Mouse (Mus musculus): ENCODE results near the gene Gldc.

The Gldc gene

DNA sequence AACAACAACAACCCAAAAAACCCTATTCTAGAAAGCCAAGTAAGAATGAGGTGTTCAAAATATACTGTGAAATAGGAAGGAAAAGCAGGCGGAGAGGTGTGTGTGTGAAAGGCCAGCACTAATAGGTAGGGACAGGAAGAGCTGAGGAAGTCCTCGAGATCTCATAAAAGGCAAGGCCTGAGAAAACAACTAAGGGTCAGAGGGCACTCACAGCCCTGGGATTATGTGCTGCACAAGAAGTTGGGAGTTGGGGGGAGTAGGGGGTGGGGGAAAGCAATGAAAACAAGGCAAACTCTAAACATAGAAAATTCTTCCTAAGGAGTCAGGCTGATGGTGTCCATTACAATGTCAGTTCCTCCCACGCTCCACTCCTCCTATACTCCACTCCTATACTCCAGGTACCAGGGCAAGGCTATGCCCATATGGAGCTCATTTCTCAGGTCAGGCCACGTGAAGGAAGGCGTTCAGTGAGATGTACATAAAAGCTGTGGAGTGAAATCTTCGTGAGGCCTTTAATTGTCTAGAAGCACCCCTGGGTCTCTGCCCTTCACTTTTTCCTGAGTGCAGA is 25.9 kb downstream of the Gldc start:
- H3K27me3 ChIP-seq (ENCODE audit: insufficient read depth, low read length) = no peaks in the 10 kb centered on the region
- H3K4me3 ChIP-seq (replicated peaks; ENCODE audit: low read length) = no peak overlapping the region
- peaks cover 92% of the 10 kb centered on the region for H3K36me3 ChIP-seq (ENCODE audit: insufficient read depth, low read length)
- H3K4me1 ChIP-seq (replicated peaks; ENCODE audit: low read depth, low read length) = peaks cover 21% of the 10 kb centered on the region
- no peaks in the 10 kb centered on the region for H3K9me3 ChIP-seq (ENCODE audit: low read length)
- TF ChIP-seq POU5F1 (IDR thresholded peaks at IDR 0.05; ENCODE audit: borderline replicate concordance, low read length) (no peak), NANOG (IDR thresholded peaks at IDR 0.05; ENCODE audit: borderline replicate concordance, low read length) (no peak), CTCF (conservative IDR thresholded peaks at IDR 0.05; ENCODE audit: low read length) (no peak)

GRCm38 (mm10) chr19:30147306-30147705 is 27.9 kb downstream of the Gldc start:
- Histone ChIP-seq H3K4me3 (replicated peaks; ENCODE audit: low read length) (no peak overlapping the region), H3K27me3 (ENCODE audit: insufficient read depth, low read length) (no peaks in the 10 kb centered on the region), H3K4me1 (replicated peaks; ENCODE audit: low read depth, low read length) (peaks cover 21% of the 10 kb centered on the region), H3K36me3 (ENCODE audit: insufficient read depth, low read length) (peaks cover 92% of the 10 kb centered on the region), H3K9me3 (ENCODE audit: low read length) (no peaks in the 10 kb centered on the region)
- TF ChIP-seq POU5F1 (IDR thresholded peaks at IDR 0.05; ENCODE audit: borderline replicate concordance, low read length) (no peak), CTCF (conservative IDR thresholded peaks at IDR 0.05; ENCODE audit: low read length) (no peak)

DNA sequence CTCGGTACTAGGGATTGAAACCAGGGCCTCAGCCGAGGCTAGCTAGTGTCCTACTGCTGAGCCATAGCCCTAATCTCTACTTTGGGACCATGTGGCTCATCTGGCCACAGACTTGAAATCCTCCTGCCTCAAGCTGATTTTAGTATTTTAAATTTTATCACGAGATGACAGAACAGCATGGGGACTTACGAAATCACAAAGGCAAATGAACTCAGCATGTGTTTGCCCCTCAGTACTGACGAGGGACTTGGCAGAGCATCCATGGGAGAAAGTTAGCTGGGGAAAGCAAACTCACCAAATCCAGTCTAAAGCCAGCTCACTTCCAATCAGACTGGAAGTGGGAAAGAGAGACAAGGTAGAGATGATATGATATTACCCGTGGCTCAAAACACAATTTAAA is 28.5 kb downstream of the Gldc start:
- Histone ChIP-seq H3K9me3 (ENCODE audit: low read length) (no peaks in the 10 kb centered on the region), H3K27me3 (ENCODE audit: insufficient read depth, low read length) (no peaks in the 10 kb centered on the region), H3K4me1 (replicated peaks; ENCODE audit: low read depth, low read length) (peaks cover 21% of the 10 kb centered on the region), H3K4me3 (replicated peaks; ENCODE audit: low read length) (no peak overlapping the region), H3K36me3 (ENCODE audit: insufficient read depth, low read length) (peaks cover 92% of the 10 kb centered on the region)
- TF ChIP-seq NANOG (IDR thresholded peaks at IDR 0.05; ENCODE audit: borderline replicate concordance, low read length) (no peak), POU5F1 (IDR thresholded peaks at IDR 0.05; ENCODE audit: borderline replicate concordance, low read length) (no peak)

GRCm38 (mm10) chr19:30145106-30145505 is 30.1 kb downstream of the Gldc start:
- TF ChIP-seq POU5F1 (IDR thresholded peaks at IDR 0.05; ENCODE audit: borderline replicate concordance, low read length) (no peak), NANOG (IDR thresholded peaks at IDR 0.05; ENCODE audit: borderline replicate concordance, low read length) (no peak), CTCF (conservative IDR thresholded peaks at IDR 0.05; ENCODE audit: low read length) (no peak)
- H3K9me3 ChIP-seq (ENCODE audit: low read length) = no peaks in the 10 kb centered on the region
- H3K4me1 ChIP-seq (replicated peaks; ENCODE audit: low read depth, low read length) = peaks cover 18% of the 10 kb centered on the region
- H3K4me3 ChIP-seq (replicated peaks; ENCODE audit: low read length) = no peak overlapping the region
- peaks cover 91% of the 10 kb centered on the region for H3K36me3 ChIP-seq (ENCODE audit: insufficient read depth, low read length)
- H3K27me3 ChIP-seq (ENCODE audit: insufficient read depth, low read length) = no peaks in the 10 kb centered on the region

- H3K4me3 ChIP-seq (replicated peaks; ENCODE audit: low read length) = no peak overlapping the region
- no peaks in the 10 kb centered on the region for H3K27me3 ChIP-seq (ENCODE audit: insufficient read depth, low read length)
- TF ChIP-seq NANOG (IDR thresholded peaks at IDR 0.05; ENCODE audit: borderline replicate concordance, low read length) (no peak), POU5F1 (IDR thresholded peaks at IDR 0.05; ENCODE audit: borderline replicate concordance, low read length) (no peak), CTCF (conservative IDR thresholded peaks at IDR 0.05; ENCODE audit: low read length) (no peak)
- H3K9me3 ChIP-seq (ENCODE audit: low read length) = no peaks in the 10 kb centered on the region
- no peaks in the 10 kb centered on the region for H3K4me1 ChIP-seq (replicated peaks; ENCODE audit: low read depth, low read length)
- H3K36me3 ChIP-seq (ENCODE audit: insufficient read depth, low read length) = peaks cover 97% of the 10 kb centered on the region
Measured at GRCm38 (mm10) chr19:30136308-30136707, 38.9 kb downstream of the Gldc start.

GRCm38 (mm10) chr19:30128177-30128576 is 47.1 kb downstream of the Gldc start:
- Histone ChIP-seq H3K36me3 (ENCODE audit: insufficient read depth, low read length) (peaks cover 99% of the 10 kb centered on the region), H3K27me3 (ENCODE audit: insufficient read depth, low read length) (no peaks in the 10 kb centered on the region), H3K9me3 (ENCODE audit: low read length) (no peaks in the 10 kb centered on the region), H3K4me3 (replicated peaks; ENCODE audit: low read length) (no peak overlapping the region), H3K4me1 (replicated peaks; ENCODE audit: low read depth, low read length) (0 out of 2 replicates have a peak, but pooled peaks cover 3% of the 10 kb centered on the region)
- TF ChIP-seq POU5F1 (IDR thresholded peaks at IDR 0.05; ENCODE audit: borderline replicate concordance, low read length) = no peak
- TF ChIP-seq NANOG (IDR thresholded peaks at IDR 0.05; ENCODE audit: borderline replicate concordance, low read length) = no peak
- TF ChIP-seq CTCF (conservative IDR thresholded peaks at IDR 0.05; ENCODE audit: low read length) = no peak; the same call in 1 of the 2 replicates

DNA sequence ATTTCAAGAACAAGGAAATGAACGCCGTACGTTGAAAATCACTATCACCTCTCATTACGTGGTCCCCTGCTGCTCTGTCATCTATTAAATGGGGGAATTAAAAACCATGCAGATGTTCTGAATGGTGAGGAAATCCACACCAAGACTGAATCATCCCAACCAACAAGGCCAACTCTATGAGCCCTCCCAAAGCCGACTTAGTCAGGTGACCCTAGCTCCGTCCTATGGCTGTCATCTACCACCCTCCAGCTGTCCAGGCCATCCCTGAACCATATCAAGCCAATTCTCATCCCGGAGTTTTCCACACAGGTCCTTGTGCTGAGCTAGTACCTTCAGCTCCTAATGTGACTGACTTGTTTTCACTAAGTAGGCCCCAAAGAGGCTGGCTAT is 49.6 kb downstream of the Gldc start:
- Histone ChIP-seq H3K27me3 (ENCODE audit: insufficient read depth, low read length) (no peaks in the 10 kb centered on the region), H3K4me3 (replicated peaks; ENCODE audit: low read length) (no peak overlapping the region), H3K36me3 (ENCODE audit: insufficient read depth, low read length) (peaks cover 98% of the 10 kb centered on the region), H3K4me1 (replicated peaks; ENCODE audit: low read depth, low read length) (0 out of 2 replicates have a peak, but pooled peaks cover 3% of the 10 kb centered on the region), H3K9me3 (ENCODE audit: low read length) (no peaks in the 10 kb centered on the region)
- TF ChIP-seq POU5F1 (IDR thresholded peaks at IDR 0.05; ENCODE audit: borderline replicate concordance, low read length) = no peak
- TF ChIP-seq NANOG (IDR thresholded peaks at IDR 0.05; ENCODE audit: borderline replicate concordance, low read length) = no peak
- no peak for TF ChIP-seq CTCF (conservative IDR thresholded peaks at IDR 0.05; ENCODE audit: low read length)

- Histone ChIP-seq H3K4me1 (replicated peaks; ENCODE audit: low read depth, low read length) (0 out of 2 replicates have a peak, but pooled peaks cover 3% of the 10 kb centered on the region), H3K27me3 (ENCODE audit: insufficient read depth, low read length) (no peaks in the 10 kb centered on the region)
- TF ChIP-seq POU5F1 (IDR thresholded peaks at IDR 0.05; ENCODE audit: borderline replicate concordance, low read length) (no peak), CTCF (conservative IDR thresholded peaks at IDR 0.05; ENCODE audit: low read length) (no peak), NANOG (IDR thresholded peaks at IDR 0.05; ENCODE audit: borderline replicate concordance, low read length) (no peak)
Measured at GRCm38 (mm10) chr19:30124999-30125669, 50.1 kb downstream of the Gldc start.

More at GRCm38 (mm10) chr19:30124999-30125669, 50.1 kb downstream of the Gldc start:
- Histone ChIP-seq H3K36me3 (ENCODE audit: insufficient read depth, low read length) (peaks cover 97% of the 10 kb centered on the region), H3K9me3 (ENCODE audit: low read length) (no peaks in the 10 kb centered on the region), H3K4me3 (replicated peaks; ENCODE audit: low read length) (no peak overlapping the region)

Measured in E14TG2a.4 (cell line).